25 mouse cellular contexts compared by ENCODE assay signal in the genomic region with DNA sequence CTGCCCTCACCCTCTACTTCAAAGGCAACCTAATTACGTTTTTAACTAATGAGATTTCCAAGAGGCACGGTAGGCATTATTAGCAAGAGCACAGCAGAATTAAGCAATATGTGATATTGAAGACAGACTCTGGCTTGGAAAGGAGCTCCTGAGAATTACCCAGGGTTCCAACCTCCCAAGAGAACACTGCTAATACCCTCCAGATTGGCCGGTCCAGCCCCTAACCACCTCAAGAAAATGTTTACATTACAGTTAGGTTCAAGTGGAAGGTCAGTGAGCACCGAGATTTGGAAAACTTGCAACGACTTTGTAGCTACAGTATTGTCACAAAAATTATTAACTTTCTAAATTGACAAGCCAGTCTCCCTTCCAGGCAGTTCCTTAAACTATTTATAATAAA.
DNase-seq lines count a peak whose midpoint lies in the region; ATAC-seq and TF ChIP-seq lines count a peak whose summit lies in the region.
"Had no signal": no experiment of that assay in that cellular context is flagged by ENCODE, and none has a peak within 500 bp of the region (broad histone marks: within the 10 kb centered on the region; RNA-seq: fewer than 3 reads in every experiment).

No protein-coding gene starts in this region.

- no peaks in the 10 kb centered on the region for H3K36me3 ChIP-seq in embryonic facial prominence, embryonic 10.5 days (replicated peaks)
- no peaks in the 10 kb centered on the region for H3K36me3 ChIP-seq in limb, embryonic 11.5 days (ENCODE audit: control insufficient read depth, insufficient read depth, low read length)
- H3K36me3 ChIP-seq in thymus, adult 2 months (ENCODE audit: control insufficient read depth, insufficient read depth, low read length): no peaks in the 10 kb centered on the region
- H3K36me3 ChIP-seq: embryonic facial prominence, embryonic 13.5 days; forebrain, embryonic 12.5 days; forebrain, embryonic 15.5 days; heart, embryonic 15.5 days; hindbrain, embryonic 12.5 days; hindbrain, embryonic 15.5 days had no signal

- ATAC-seq in limb, embryonic 11.5 days (ENCODE audit: insufficient number of reproducible peaks, low FRiP score, low TSS enrichment, low read depth): no peak
- ATAC-seq: forebrain, embryonic 15.5 days had no signal

- no peak for TF ChIP-seq POLR2A in brain, embryonic 14.5 days (IDR thresholded peaks at IDR 0.05; ENCODE audit: borderline replicate concordance, extremely low read depth, insufficient read depth, insufficient read length, poor library complexity, severe bottlenecking)
- TF ChIP-seq POLR2A in thymus, adult 2 months (IDR thresholded peaks at IDR 0.05; ENCODE audit: control insufficient read depth, extremely low read depth, insufficient read depth, low read length, poor library complexity): no peak

- no peaks in the 10 kb centered on the region for H3K27me3 ChIP-seq in embryonic facial prominence, embryonic 10.5 days (replicated peaks; ENCODE audit: low read depth, poor library complexity, severe bottlenecking)
- H3K27me3 ChIP-seq in limb, embryonic 11.5 days (ENCODE audit: control insufficient read depth, insufficient read depth, low read length): no peaks in the 10 kb centered on the region
- H3K27me3 ChIP-seq in thymus, adult 2 months (ENCODE audit: control insufficient read depth, insufficient read depth, low read length): no peaks in the 10 kb centered on the region
- H3K27me3 ChIP-seq: embryonic facial prominence, embryonic 13.5 days; forebrain, embryonic 12.5 days; forebrain, embryonic 15.5 days; heart, embryonic 12.5 days; heart, embryonic 15.5 days; hindbrain, embryonic 12.5 days; hindbrain, embryonic 15.5 days had no signal

- H3K4me2 ChIP-seq in limb, embryonic 11.5 days (ENCODE audit: low read depth, severe bottlenecking): no peak overlapping the region
- H3K4me2 ChIP-seq: embryonic facial prominence, embryonic 13.5 days; forebrain, embryonic 12.5 days; forebrain, embryonic 15.5 days; heart, embryonic 12.5 days; heart, embryonic 15.5 days; hindbrain, embryonic 12.5 days; hindbrain, embryonic 15.5 days had no signal

- TF ChIP-seq CTCF in brain, embryonic 14.5 days (IDR thresholded peaks at IDR 0.05; ENCODE audit: borderline replicate concordance, extremely low read depth, insufficient read depth, insufficient read length): no peak
- no peak for TF ChIP-seq CTCF in thymus, adult 2 months (IDR thresholded peaks at IDR 0.05; ENCODE audit: borderline replicate concordance, control insufficient read depth, extremely low read depth, insufficient read depth, low read length, poor library complexity)

- 23% methylated on average over 5 of the region's 5 CpGs for WGBS in embryonic facial prominence, embryonic 10.5 days
- WGBS in limb, embryonic 11.5 days: 5% methylated on average over 5 of the region's 5 CpGs
- WGBS in thymus, adult 2 months: 88% methylated on average over 5 of the region's 5 CpGs

- no peak overlapping the region for H3K9ac ChIP-seq in limb, embryonic 11.5 days (ENCODE audit: low read length)
- H3K9ac ChIP-seq: embryonic facial prominence, embryonic 13.5 days; forebrain, embryonic 12.5 days; forebrain, embryonic 15.5 days; heart, embryonic 12.5 days; heart, embryonic 15.5 days; hindbrain, embryonic 12.5 days; hindbrain, embryonic 15.5 days had no signal

- peaks cover 32% of the 10 kb centered on the region for H3K4me1 ChIP-seq in embryonic facial prominence, embryonic 10.5 days
- H3K4me1 ChIP-seq in limb, embryonic 11.5 days (ENCODE audit: control insufficient read depth, insufficient read depth, low read length): peaks cover 12% of the 10 kb centered on the region
- H3K4me1 ChIP-seq in thymus, adult 2 months (replicated peaks; ENCODE audit: control insufficient read depth, insufficient read depth, low read length): no peaks in the 10 kb centered on the region
- H3K4me1 ChIP-seq: forebrain, embryonic 15.5 days had no signal

- DNase-seq in embryo, embryonic 10 days (ENCODE audit: low spot score): peak; percentile 45
- no peak for DNase-seq in embryo, embryonic 9.5 days (ENCODE audit: extremely low spot score)
- DNase-seq in brain, embryonic 14.5 days (ENCODE audit: low read depth): peak; percentile 41
- peak; percentile 64 for DNase-seq in embryonic facial prominence, embryonic 10.5 days (ENCODE audit: low spot score)
- peak; percentile 38 for DNase-seq in limb, embryonic 11.5 days (ENCODE audit: low spot score)
- no peak for DNase-seq in thymus, adult 2 months
- DNase-seq in right cerebral cortex, adult 18-20 months: no peak
- DNase-seq: adrenal gland, postnatal 10 days; adrenal gland, postnatal 36 days; cerebellum, adult 11-12 months; cerebellum, adult 8-10 months; cerebellum, postnatal 10 days; cerebellum, postnatal 36 days; gastrocnemius, postnatal 25 days; heart, adult 18-20 months; heart, postnatal 10 days; heart, postnatal 36 days had no signal

- H3K4me3 ChIP-seq in embryonic facial prominence, embryonic 10.5 days: no peak overlapping the region
- no peak overlapping the region for H3K4me3 ChIP-seq in limb, embryonic 11.5 days (ENCODE audit: low read depth, low read length)
- H3K4me3 ChIP-seq in thymus, adult 2 months (ENCODE audit: control insufficient read depth, insufficient read depth, low read length): no peak overlapping the region
- H3K4me3 ChIP-seq: embryonic facial prominence, embryonic 13.5 days; erythroblast, embryonic 14.5 days; forebrain, embryonic 12.5 days; forebrain, embryonic 15.5 days; heart, embryonic 12.5 days; heart, embryonic 15.5 days; hindbrain, embryonic 12.5 days; hindbrain, embryonic 15.5 days had no signal

- no peaks in the 10 kb centered on the region for H3K9me3 ChIP-seq in embryonic facial prominence, embryonic 10.5 days
- no peaks in the 10 kb centered on the region for H3K9me3 ChIP-seq in limb, embryonic 11.5 days (ENCODE audit: control insufficient read depth, low read length)
- H3K9me3 ChIP-seq: embryonic facial prominence, embryonic 13.5 days; forebrain, embryonic 12.5 days; forebrain, embryonic 15.5 days; heart, embryonic 15.5 days; hindbrain, embryonic 12.5 days; hindbrain, embryonic 15.5 days had no signal

- H3K27ac ChIP-seq in embryonic facial prominence, embryonic 10.5 days (replicated peaks): no peak overlapping the region
- no peak overlapping the region for H3K27ac ChIP-seq in limb, embryonic 11.5 days (replicated peaks; ENCODE audit: low read depth, low read length)
- no peak overlapping the region for H3K27ac ChIP-seq in thymus, adult 2 months (ENCODE audit: control insufficient read depth, insufficient read depth, low read length)
- H3K27ac ChIP-seq: embryonic facial prominence, embryonic 13.5 days; forebrain, embryonic 12.5 days; forebrain, embryonic 15.5 days; heart, embryonic 15.5 days; hindbrain, embryonic 12.5 days; hindbrain, embryonic 15.5 days had no signal

Comparison
In these comparisons a context has a peak if more than half of its experiments do, and no peak if none do; other contexts are left out.
1. DNase-seq: peak in embryo, embryonic 10 days (single experiment), brain, embryonic 14.5 days (single experiment), embryonic facial prominence, embryonic 10.5 days (single experiment) and limb, embryonic 11.5 days (single experiment); none in embryo, embryonic 9.5 days (single experiment), thymus, adult 2 months (single experiment) and right cerebral cortex, adult 18-20 months (single experiment).